Mouse (Mus musculus) testis, adult 2 months (tissue): ENCODE results near the gene Itga6.

Source experiments
- CTCF ChIP-seq: fragments of 200-500 bp; IDR thresholded peaks from 2 replicates; pipeline ENCODE4 v1.5.1; 2012; ENCODE audit warnings: low read depth, mild to moderate bottlenecking, inconsistent platforms, low read length, moderate library complexity; ENCODE audit not compliant: control insufficient read depth, insufficient read depth, insufficient replicate concordance
- POLR2A ChIP-seq: fragments of 200-500 bp; IDR thresholded peaks from 2 replicates; pipeline ENCODE4 v1.6.1; 2012; ENCODE audit warnings: low read depth, mild to moderate bottlenecking, inconsistent platforms, low read length, moderate library complexity; ENCODE audit not compliant: control insufficient read depth

GRCm38 (mm10) chr2:71742557-71742956 lies 2.9 kb upstream of the Itga6 start:
- TF ChIP-seq CTCF (no peak), POLR2A (no peak)
